ENCODE assay signal across 9 mouse cellular contexts in genomic region chr6:94080933-94081545, GRCm38 (mm10).
DNase-seq lines count a peak whose midpoint lies in the region; ATAC-seq lines count a peak whose summit lies in the region.
"Had no signal": no experiment of that assay in that cellular context is flagged by ENCODE, and none has a peak within 500 bp of the region (broad histone marks: within the 10 kb centered on the region; RNA-seq: fewer than 3 reads in every experiment).

No protein-coding gene starts in this region.

- no peak overlapping the region for H3K27ac ChIP-seq in midbrain, embryonic 11.5 days (ENCODE audit: low read depth, low read length)
- no peak overlapping the region for H3K27ac ChIP-seq in midbrain, embryonic 15.5 days
- no peak overlapping the region for H3K27ac ChIP-seq in neural tube, embryonic 11.5 days (ENCODE audit: low read depth, low read length)

- no peak overlapping the region for H3K4me3 ChIP-seq in midbrain, embryonic 11.5 days (ENCODE audit: low read depth, low read length)
- no peak overlapping the region for H3K4me3 ChIP-seq in midbrain, embryonic 15.5 days
- no peak overlapping the region for H3K4me3 ChIP-seq in neural tube, embryonic 11.5 days (ENCODE audit: low read depth, low read length)
- H3K4me3 ChIP-seq: erythroblast, embryonic 14.5 days had no signal

- H3K9me3 ChIP-seq in midbrain, embryonic 11.5 days (ENCODE audit: control insufficient read depth, low read length): no peaks in the 10 kb centered on the region
- no peaks in the 10 kb centered on the region for H3K9me3 ChIP-seq in midbrain, embryonic 15.5 days
- H3K9me3 ChIP-seq in neural tube, embryonic 11.5 days (ENCODE audit: control insufficient read depth, low read length): no peaks in the 10 kb centered on the region

- H3K27me3 ChIP-seq in midbrain, embryonic 11.5 days (ENCODE audit: control insufficient read depth, insufficient read depth, low read length): no peaks in the 10 kb centered on the region
- no peaks in the 10 kb centered on the region for H3K27me3 ChIP-seq in midbrain, embryonic 15.5 days (replicated peaks)
- no peaks in the 10 kb centered on the region for H3K27me3 ChIP-seq in neural tube, embryonic 11.5 days (ENCODE audit: control insufficient read depth, insufficient read depth, low read length)

- 21% methylated on average over 4 of the region's 4 CpGs for WGBS in midbrain, embryonic 11.5 days
- WGBS in midbrain, embryonic 15.5 days: 15% methylated on average over 4 of the region's 4 CpGs
- 20% methylated on average over 4 of the region's 4 CpGs for WGBS in neural tube, embryonic 11.5 days

- no peak for ATAC-seq in midbrain, embryonic 11.5 days (ENCODE audit: low FRiP score)
- ATAC-seq in midbrain, embryonic 15.5 days (replicated peaks): no peak
- ATAC-seq in neural tube, embryonic 11.5 days (ENCODE audit: insufficient read depth, low FRiP score, low TSS enrichment): no peak
- no peak for ATAC-seq in activated CD4-positive, CD25-positive, alpha-beta regulatory T cell, adult 4 months

- H3K9ac ChIP-seq in midbrain, embryonic 11.5 days (ENCODE audit: low read length): no peak overlapping the region
- H3K9ac ChIP-seq in midbrain, embryonic 15.5 days: no peak overlapping the region
- H3K9ac ChIP-seq in neural tube, embryonic 11.5 days (ENCODE audit: low read length): no peak overlapping the region

- peak; percentile 93 for DNase-seq in midbrain, embryonic 11.5 days (ENCODE audit: low spot score, missing footprints)
- peak; percentile 72 for DNase-seq in adrenal gland, postnatal 25 days
- peak; percentile 61 for DNase-seq in embryo, embryonic 9.5 days (ENCODE audit: extremely low spot score)
- peak; percentile 66 to 83 for DNase-seq in heart, postnatal 10 days
- peak; percentile 38 to 90 for DNase-seq in left cerebral cortex, adult 9 months (ENCODE audit: low spot score in 2 of 2)
- peak; percentile 79 for DNase-seq in neural tube, embryonic 11.5 days (ENCODE audit: low spot score)

- intact Hi-C loops in heart, postnatal 10 days (cut with DNase I): loop anchor here (1.0 to 5.0 kb wide), 7 partner anchors 60 to 906 kb away; partner anchors contain the start of gene Magi1

- no peak overlapping the region for H3K4me2 ChIP-seq in midbrain, embryonic 11.5 days
- H3K4me2 ChIP-seq in midbrain, embryonic 15.5 days: no peak overlapping the region
- no peak overlapping the region for H3K4me2 ChIP-seq in neural tube, embryonic 11.5 days (ENCODE audit: low read depth)

- peaks cover 11% of the 10 kb centered on the region; the same call in 1 of the 2 replicates for H3K4me1 ChIP-seq in midbrain, embryonic 11.5 days (ENCODE audit: control insufficient read depth, insufficient read depth, low read length)
- H3K4me1 ChIP-seq in midbrain, embryonic 15.5 days: peaks cover 7% of the 10 kb centered on the region
- H3K4me1 ChIP-seq in neural tube, embryonic 11.5 days (ENCODE audit: control insufficient read depth, insufficient read depth, low read length): no peaks in the 10 kb centered on the region

- no peaks in the 10 kb centered on the region for H3K36me3 ChIP-seq in midbrain, embryonic 11.5 days (ENCODE audit: control insufficient read depth, insufficient read depth, low read length)
- H3K36me3 ChIP-seq in midbrain, embryonic 15.5 days (replicated peaks): no peaks in the 10 kb centered on the region
- no peaks in the 10 kb centered on the region for H3K36me3 ChIP-seq in neural tube, embryonic 11.5 days (ENCODE audit: control insufficient read depth, insufficient read depth, low read length)
